Mouse (Mus musculus) adrenal gland, postnatal 10 days (tissue): Measurements from ENCODE around the gene Adgrg3. TPM values are rescaled to one million over a fixed set of nuclear protein-coding genes. Genes with fewer than 3 reads are reported as not detected.

Source experiments
- DNase-seq: peaks from one replicate; pipeline ENCODE4 v3.0.0; 2021; ENCODE audit warnings: mixed read lengths
- long read RNA-seq, 2 experiments: library from polyadenylated mRNA; stranded (forward); transcript quantifications; one replicate each; pipeline ENCODE4 v2.0.0; 2021
- total RNA-seq, 2 experiments: library from RNA; stranded (reverse); gene quantifications; 2 replicates each; pipeline ENCODE4 v1.2.3; 2021

Gene Adgrg3
- 1 to 10 TPM; 4.0 to 4.5 TPM for total RNA-seq
- long read RNA-seq, experiment 1, partial matches to known transcripts = 1 of 5 reads
- long read RNA-seq, experiment 1, other reads (novel, unspliced or antisense) = 2 of 5 reads
- long read RNA-seq, experiment 2, partial matches to known transcripts = 0 of 1 reads
- long read RNA-seq, experiment 2, other reads (novel, unspliced or antisense) = 1 of 1 reads

DNA sequence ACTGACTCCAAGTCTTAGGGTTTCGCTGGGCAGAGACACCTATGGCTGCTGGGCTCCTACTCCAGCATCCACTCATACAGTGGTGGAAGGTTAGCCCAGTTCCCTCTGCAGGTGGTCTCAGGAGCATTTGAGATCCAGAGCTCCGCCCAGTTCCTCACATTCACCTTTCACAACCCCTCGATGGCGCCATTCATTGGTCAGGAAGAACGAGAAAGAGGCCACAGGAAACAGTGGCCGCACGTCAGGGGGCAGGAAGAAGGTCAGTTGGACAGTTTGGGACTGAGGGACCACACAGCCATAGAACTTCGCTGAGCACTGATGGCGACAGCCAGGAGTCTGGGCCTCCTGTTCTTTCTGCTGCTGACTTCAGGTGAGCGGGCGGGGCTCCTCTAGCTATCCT is at the start of gene Adgrg3:
Adgrg3 (plus strand) TSS at position 242 of the 400 bp plus-strand sequence.
- DNase-seq = no peak

DNA sequence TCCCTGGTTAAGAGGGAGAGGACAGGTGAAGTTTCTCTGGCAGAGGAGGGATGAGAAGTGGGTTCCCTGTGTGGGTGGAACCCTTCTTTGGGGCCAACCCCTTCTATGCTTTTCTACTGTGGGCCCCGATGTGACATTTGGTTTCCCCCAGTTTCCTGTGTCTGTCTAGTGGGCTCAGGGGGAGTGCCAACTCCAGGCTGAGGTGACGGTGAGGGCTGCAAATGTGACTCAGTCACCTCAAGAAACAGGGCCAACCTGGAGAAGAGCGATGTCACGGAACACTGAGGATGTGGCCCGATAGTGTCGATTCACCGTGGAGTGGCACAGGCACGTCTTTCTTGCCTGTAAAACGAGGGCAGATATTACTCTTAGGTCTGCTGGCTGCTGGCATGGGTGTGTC is 44.2 kb upstream of the Adgrg3 start:
- DNase-seq = no peak

DNA sequence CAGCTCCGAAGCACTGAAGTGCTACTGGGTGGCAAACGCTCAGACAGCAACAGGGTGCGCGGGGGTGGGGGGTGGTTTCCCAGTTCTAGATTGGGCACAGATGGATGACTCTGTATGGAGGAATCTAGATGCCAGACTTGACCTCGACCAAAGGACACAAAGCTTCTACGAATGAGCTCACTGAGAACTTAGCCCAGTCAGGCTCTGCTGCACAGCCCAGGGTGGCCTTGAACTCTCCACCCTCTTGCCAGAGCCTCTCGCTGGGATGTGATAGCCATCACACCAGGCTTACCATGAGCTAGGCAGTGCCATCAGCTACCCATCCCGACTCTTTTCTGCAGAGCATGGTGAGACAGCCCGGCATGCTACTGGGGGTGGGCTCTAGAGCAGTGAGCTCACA is 43.7 kb upstream of the Adgrg3 start:
- DNase-seq = no peak

DNA sequence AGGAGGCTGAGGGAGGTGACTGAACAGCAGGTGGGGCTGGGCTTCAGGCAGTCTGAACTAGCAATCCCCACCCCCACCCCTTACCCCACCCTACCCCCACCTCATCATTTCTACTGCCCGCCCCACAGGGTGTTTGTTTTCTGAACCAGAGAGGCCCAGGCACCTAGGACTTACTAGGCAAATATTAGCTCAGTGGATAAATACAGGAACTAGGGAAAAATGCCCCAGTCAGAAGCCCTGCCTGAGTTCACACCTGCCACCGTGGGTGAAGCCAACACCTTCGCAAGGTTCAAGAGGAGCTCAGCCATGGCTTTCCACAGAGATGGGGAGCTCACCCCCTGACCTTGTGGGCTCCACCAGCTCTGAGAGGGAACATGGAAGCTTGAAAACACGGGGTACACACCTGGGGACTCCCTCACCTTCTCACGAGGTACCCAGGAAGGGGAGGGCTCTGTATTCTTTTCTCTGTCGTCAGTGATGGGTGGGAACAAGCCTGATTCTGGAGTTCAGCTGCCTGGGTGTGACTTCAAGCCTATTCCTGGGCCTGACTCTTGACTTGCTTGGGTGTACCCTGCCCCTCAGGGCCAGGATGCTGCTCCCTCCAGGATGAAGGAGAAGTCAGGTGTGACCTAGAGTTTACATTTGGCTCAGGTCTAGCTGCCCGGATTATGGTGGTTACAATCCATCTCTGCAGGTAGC is 42.9 kb upstream of the Adgrg3 start, which contains the start of gene Adgrg1:
Adgrg1 (plus strand) TSS at position 285 of the 699 bp plus-strand sequence.
- no peak for DNase-seq

DNA sequence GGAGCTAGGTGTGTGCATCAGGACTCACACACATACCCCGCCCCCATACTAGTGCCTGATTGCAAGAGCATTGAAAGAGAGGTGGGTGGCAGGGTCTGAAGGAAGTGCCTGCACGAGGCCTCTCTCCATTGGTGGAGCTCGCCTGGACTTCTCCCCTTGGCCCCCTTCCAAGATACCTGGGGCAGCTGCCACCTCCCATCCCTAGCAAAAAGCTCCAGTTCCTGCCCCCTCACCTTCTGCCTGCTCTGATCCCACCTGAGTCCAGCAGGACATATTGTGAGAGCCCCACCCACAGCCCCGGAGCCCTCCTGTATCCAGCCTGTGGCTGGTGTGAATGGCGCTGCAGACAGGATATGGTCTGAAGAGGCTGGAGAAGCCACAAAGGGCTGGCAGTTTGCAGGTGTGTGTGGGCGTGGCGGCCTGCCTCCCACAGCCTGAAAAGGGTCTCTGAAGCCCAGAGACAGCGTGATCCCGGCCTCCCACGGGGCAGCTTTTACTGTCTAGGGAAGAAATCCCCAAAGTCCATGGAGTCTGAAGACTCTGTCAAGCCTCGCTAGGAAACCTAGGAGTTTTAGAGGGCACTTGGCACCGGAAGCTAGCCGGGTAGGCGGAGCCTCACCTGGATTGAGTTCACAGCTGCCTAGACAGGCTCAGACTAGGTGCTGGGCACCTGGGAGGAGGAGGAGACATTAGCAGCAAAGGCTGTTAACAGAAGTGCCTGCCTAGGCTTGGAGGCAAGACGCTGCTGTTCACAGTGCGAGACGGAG is 40.7 kb upstream of the Adgrg3 start:
- DNase-seq = no peak

DNA sequence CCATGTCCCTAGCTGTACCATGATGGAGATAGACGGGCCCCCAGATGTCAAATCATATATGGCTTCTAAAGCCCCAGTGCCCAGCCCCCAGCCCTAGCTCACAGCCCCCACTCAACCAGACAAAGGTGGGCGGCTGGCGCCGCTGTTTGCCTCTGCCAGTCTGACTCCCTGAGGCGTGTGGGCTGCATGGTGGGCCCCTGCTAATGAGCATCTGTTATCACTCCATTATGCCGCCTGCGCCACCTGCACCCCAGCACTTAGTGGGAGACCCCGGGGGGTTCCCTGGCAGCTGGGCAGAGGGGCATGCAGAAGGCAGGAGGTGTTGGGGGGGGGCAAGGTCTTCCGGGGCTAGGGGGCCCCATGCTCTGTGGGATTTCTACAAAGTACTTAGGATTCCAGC is 39.4 kb upstream of the Adgrg3 start:
- DNase-seq = no peak

DNA sequence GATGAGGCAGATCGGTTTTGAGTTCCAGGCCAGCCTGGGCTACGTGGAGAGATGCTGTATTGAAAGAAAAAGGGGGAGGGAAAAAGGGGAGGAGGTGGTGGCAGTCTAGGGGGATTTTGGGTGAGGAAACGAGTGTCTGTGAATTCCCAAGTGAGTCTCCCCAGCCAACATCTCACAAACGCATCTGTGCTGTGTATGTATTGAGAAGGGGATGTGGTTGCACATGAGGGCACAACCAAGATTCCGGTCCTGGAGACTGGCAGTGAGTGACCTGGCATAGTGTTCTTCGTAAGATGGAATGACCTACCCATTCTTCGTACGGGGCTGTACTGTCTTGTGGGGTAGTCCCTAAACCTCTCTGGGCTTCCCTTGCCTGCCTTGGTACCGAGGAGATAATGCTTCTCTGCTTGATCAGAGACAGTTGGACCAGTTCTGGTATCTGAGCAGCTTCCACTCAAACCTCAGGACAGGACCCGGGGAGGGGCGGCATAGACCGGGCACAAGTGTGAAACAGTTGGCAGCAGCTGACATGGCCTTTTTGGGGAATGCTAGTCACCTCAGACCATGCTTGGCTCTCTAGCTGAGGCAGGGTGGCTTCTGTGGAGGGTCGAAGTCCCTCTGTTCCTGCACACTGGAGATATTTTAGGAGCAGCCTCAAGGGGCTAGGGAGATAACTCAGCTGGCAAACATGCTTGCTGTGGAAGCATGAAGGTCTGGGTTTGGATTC is 38.7 kb upstream of the Adgrg3 start:
- no peak for DNase-seq

DNA sequence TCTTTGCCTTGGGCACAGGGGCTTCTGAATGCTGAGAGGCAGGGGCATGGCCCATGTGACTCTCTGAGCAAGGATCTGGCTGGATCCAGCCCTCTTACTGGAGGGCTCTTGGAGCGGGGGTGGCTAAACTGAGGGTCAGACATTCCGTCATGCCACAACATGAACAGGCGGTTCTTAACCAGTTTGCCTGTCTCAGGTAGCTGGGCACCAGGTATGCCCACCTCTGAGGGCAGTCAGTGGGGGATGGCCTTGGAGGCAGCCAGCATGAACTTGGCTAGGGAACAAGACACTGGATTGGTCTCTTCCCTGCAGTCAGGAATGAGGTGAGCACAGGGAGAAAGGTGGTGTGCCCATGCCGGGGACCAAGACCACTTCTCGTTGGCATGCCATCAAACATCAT is 37.3 kb upstream of the Adgrg3 start:
- no peak for DNase-seq

DNA sequence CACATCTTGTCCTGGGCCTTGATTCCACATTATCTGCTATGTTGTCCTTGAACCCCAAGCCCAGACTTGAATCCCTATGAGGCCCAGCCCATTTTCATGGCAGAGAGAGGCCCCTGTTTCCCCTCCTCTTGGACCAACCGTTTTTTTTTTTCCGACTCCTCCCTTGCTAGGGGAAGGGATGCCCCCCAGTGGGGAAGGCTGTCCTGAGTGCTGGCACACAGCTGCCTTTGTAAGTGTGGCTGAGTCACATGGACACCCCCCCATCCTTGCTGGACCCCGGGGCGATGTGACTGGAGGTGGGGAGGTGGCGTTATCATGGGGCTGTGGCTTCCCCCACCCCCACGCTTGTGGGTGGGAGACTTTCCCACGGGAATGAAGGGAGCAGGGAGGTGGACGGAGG is 36.5 kb upstream of the Adgrg3 start:
- DNase-seq = no peak

DNA sequence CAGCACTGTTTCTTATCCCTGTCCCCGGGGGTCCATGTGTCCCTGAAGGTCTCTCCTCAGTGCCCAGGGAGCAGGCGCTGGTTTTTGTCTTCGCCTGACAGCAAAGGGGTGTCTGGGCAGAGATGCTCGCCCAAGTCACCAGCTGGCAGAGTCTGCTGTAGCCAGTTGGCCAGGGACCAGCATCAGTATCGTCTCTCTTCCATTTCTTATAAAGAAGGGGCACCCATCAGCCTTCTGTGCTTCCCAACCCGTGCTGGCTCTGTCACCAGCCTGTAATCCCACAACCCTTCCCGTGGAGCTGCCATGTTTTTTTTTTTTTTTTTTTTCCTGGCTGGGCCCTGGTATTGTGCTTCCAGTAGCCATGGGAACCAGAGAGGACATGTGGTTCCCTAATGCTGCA is 35.6 kb upstream of the Adgrg3 start:
- DNase-seq = no peak

DNA sequence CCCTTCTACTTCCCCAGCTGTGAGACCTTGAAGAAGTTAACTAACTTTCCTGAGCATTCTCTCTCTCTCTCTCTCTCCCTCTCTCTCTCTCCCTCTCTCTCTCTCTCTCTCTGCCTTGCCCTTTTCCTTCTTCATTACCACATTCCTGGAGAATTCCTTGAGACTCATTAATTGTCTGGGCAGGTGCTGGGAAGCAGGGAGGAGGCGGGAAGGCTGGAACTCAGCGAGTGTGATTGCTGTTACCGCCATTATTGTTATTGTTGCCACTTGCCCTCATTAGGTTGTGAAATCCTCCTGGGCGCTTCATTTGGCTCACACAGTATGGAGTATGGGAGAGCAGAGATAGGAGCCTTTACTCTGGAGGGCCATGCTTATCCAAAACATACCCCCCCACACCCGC is 34.3 kb upstream of the Adgrg3 start:
- no peak for DNase-seq

DNA sequence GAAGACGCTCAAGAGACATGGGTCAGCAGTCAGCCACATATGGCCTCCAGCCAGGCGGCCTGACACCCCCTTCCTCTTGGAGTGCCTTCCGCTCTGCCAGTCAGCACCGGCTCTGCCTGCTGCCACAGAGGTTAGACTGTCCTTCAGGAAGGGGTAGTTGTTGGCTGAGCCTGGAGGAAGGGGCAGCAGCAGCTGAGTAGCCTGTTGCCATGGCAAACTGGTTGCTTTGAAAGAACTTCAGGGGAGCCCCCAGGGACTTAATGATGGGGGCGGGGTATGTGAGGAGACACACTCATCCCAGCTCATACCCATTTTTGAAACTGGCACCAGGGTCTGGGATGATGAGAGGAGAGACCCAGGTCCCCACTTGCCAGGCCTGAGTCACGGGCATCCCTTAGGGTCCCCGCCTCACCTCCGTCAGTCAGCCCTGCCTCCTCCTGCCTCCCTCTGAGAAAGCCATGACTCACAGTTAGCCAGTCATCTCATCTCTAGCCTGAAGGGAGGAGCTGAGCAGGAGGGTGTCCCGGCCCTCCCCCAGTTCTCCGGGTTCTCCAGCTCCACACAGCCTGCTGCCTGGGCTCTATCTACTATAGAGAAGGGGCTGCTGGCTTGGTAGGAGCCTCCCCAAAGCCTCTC is 33.5 kb upstream of the Adgrg3 start:
- DNase-seq = peak; percentile 72

DNA sequence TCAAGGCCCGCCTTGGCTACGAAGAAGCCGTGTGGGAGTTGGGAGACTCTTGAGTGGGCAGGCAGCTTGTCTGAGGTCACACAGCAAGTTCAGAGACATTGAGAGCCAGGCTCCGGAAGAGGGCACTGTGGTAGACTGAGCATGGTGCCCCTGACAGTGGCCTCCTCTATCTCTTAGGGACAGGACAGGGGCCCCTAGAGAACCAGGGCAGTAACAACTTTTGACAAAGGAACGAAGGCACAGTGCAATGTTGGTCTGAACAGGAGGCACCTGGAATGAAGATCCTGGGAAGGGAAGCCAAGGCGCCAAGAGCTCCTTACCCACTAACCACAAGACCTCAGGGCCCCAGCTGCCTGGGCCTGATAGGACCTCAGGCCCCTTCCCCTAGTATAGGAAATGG is 32.5 kb upstream of the Adgrg3 start:
- DNase-seq = no peak

DNA sequence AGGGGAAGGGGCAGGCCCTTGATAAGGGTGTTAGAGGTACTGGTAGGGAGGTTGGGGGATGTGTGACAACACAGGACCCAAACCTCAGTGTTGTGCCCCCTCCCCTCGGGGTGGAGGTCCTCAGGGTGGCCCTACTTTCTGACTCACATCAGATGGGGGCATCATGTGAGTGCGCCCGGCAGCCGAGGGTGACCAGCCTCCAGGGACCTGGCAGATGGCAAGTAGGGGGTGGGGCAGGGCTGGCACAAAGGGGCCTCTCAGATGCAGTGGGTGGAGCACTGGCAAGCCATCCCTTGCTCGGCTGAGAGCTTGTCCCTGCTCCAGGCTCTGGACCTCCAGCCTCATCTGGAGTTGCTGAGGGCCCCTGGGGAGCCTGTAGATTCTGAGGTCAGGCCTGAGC is 30.8 kb upstream of the Adgrg3 start:
- no peak for DNase-seq

DNA sequence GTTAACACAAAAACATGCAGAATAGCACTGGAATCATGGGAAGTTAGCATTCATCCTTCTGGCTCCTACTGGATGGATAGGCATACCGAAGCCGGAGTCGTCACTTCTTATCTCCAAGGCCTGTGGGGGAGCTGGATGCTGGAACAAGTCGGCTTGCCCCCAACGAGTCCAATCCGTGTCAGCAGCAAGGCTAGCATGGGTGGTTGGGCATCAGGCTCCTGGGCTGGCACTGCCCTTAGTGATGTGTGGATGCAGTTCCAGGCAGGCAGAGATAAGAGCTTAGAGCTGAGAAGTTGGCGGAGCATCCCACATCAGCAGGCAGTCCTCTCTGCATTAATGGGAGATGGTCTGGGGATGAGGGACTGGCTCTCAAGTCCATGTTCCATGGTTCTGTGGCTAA is 29.9 kb upstream of the Adgrg3 start:
- DNase-seq = no peak

DNA sequence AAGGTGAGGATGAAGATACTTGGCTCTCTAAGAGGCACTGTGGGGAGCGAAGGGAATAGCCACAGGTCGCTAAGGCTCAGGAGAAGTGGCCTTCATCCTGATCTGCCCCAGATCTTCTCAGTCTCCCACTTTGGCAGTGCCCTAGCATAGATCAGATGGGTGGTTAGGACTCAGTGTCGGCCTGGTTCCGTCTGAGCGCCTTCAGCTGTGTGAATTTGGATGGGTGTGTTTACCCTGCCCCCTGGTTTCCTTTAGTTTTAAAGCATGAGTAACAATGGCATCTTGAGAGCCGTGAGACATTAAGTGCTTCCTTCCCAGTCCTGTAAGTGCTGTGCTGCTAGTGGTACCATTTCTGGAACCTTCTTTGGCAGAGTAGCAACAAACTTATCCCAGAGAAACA is 28.9 kb upstream of the Adgrg3 start:
- no peak for DNase-seq

DNA sequence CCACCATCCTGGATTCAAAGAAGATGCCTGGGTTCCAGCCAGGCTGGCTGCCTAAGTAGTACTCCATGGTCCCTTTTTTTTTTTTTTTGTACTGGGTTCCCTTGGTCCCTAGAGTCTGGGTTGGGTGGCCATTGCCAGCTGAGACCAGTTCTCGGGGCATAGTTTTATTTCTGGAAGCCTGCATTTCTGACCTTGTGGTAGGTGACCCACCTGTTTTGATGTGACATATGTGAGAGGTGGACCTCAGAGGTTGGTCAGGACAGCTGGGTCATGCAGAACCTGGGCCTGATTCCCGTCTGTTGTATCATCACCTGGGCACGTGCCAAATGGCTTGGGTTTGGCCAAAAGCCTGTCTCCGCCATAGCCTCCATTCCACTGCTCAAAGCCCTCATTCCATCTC is 27.8 kb upstream of the Adgrg3 start:
- no peak for DNase-seq

DNA sequence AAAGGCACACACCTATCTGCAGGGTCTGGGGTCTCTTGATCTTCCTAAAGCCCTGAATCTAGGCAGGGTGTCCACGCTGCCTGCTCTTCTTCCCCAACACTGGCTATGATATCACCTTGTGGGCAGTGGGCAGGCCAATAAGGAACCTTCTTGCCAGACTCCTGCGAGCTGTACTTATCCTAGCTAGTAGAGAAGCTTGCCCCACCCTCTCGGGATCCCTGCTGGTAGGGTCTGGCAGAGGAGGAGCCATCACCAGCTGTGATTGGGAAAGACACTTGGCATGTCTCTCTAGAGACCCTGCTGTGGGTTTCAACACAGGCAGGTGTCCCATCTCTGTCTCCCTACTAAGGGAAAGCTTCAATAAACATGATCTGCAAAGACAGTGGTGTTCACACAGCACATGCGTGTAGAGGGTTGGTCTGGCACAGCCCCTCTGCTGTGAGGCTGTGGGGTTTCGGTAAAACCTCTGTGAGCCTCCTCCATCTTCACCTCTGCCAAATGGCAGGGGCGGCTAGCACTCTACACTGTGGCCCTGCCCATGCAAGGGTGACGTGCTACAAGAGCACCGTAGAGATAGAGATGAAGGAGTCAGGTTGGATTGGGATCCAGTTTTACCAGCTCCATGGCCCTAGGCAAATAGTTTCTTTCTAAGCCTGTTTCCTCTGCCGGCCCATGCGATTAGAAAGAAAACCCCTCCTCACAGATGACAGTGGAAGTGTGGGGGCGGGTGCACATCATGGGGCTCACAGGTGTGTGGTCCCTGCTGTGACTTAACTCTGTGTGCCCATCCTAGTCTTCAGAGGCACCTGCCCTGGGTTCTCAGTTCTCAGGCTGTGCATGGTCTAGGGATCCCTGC is 26.7 kb upstream of the Adgrg3 start:
- DNase-seq = no peak

DNA sequence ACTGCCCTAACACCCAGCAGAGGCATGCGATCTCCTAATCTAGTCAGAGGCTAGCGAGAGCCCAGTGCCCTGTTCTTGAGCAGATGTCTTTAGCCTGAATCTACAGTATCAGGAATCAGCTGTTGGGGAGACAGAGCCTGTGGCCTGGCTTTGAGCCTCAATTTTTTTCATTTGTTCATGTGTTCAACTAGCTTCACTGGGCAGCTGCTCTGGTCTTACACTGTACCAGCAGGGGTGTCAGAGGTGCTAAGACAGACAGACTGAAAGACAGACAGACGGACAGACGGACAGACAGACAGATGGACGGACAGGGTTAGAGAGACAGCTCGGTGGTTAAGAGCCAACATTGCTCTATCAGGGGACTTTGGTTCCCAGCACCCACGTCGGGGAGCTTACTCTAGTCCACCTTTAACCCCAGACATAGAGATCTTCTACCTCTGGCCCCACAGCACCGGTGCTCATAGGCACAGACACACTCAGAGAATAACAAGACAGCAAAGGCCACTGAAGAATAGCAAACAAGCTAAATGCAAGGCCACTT is 26.0 kb upstream of the Adgrg3 start:
- no peak for DNase-seq

DNA sequence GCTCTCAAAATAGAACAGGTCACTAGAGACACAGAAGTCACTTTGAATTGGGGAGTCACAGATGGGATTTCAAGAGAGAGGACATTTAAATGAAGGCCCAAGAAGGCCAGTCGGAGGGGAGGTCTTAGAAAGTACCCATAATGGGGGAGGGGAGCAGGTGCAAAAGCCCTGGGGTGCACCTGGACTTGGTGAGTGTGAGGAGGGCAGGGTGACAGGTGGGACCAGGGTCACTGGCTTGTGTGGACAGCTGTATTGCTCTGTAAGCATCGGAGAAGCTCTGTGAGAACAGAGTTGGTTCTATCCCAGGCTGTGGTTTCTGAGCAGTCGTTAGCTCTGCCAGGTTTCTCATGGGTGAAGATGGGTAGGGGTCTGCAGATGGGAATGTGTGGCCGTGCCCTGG is 25.5 kb upstream of the Adgrg3 start:
- DNase-seq = no peak

DNA sequence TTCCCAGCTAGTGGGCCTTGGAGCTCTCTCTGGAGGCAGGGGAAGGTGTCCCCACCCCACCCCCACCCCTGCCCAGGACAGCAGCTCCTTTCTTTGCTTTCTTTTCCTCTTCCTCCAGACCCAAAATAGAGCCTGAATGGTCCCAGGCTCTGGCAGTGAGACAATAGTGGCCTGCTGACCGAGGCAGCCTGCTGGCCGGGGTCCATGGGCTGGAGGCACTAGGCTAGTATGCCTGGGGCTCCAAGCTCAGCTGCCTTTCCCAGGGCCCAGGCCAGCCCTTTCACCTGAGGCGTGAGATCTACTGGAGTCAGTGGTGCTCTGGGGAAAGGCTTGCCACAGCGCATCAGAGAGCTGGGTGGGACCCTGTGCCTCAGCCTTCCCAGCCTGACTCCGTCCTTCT is 25.0 kb upstream of the Adgrg3 start:
- DNase-seq = peak; percentile 62
